ENCODE assay signal across 23 mouse cellular contexts in the genomic region with DNA sequence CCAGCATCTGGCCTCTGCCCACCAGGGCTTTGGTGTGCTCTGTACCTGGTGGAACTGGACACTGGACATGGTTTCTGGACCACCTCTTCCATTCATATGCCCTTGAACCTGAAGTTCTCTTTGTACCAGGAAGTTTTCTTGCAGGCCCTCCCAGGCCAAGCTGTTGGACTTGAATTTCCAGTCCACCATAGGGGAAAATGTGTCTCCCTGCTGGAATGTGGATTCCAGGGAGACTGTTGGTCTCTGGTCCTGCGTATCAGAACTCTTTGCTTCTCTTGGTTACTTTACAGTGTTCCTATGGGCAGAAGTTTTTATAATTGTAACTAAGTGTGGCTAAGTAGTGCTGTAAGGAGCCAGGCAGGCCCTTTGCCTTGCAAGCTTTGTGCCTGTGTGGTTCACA. TPM values are rescaled to one million over a fixed set of nuclear protein-coding genes. Genes with fewer than 3 reads are reported as not detected.
DNase-seq lines count a peak whose midpoint lies in the region; ATAC-seq lines count a peak whose summit lies in the region.
"Had no signal": no experiment of that assay in that cellular context is flagged by ENCODE, and none has a peak within 500 bp of the region (broad histone marks: within the 10 kb centered on the region; RNA-seq: fewer than 3 reads in every experiment).

No protein-coding gene starts in this region.

- H3K9ac ChIP-seq in kidney, embryonic 16.5 days (replicated peaks; ENCODE audit: low read length), result no peak overlapping the region
- H3K9ac ChIP-seq in stomach, embryonic 16.5 days (ENCODE audit: low read length), result no peak overlapping the region
- H3K9ac ChIP-seq: forebrain, embryonic 15.5 days; limb, embryonic 15.5 days; liver, embryonic 14.5 days had no signal

- H3K4me1 ChIP-seq in kidney, embryonic 16.5 days (ENCODE audit: insufficient read depth, low read length), result peaks cover 18% of the 10 kb centered on the region
- peaks cover 12% of the 10 kb centered on the region for H3K4me1 ChIP-seq in stomach, embryonic 16.5 days (ENCODE audit: control insufficient read depth, insufficient read depth, low read length)

- no peak for ATAC-seq in kidney, embryonic 16.5 days (ENCODE audit: low FRiP score, low TSS enrichment)
- no peak for ATAC-seq in stomach, embryonic 16.5 days (ENCODE audit: insufficient read depth, low FRiP score)
- ATAC-seq: forebrain, embryonic 15.5 days; Patski had no signal

- no peaks in the 10 kb centered on the region for H3K27me3 ChIP-seq in kidney, embryonic 16.5 days (ENCODE audit: insufficient read depth, low read length)
- no peaks in the 10 kb centered on the region for H3K27me3 ChIP-seq in stomach, embryonic 16.5 days (ENCODE audit: control insufficient read depth, insufficient read depth, low read length)
- H3K27me3 ChIP-seq: CH12.LX; forebrain, embryonic 15.5 days; limb, embryonic 15.5 days; Patski had no signal

- H3K4me2 ChIP-seq in kidney, embryonic 16.5 days (replicated peaks; ENCODE audit: low read depth, low read length), result no peak overlapping the region
- H3K4me2 ChIP-seq in stomach, embryonic 16.5 days (ENCODE audit: low read depth, low read length), result no peak overlapping the region
- H3K4me2 ChIP-seq: forebrain, embryonic 15.5 days; heart, embryonic 11.5 days; limb, embryonic 15.5 days had no signal

- H3K4me3 ChIP-seq in kidney, embryonic 16.5 days (ENCODE audit: low read length), result no peak overlapping the region
- no peak overlapping the region for H3K4me3 ChIP-seq in stomach, embryonic 16.5 days (replicated peaks; ENCODE audit: low read length)
- H3K4me3 ChIP-seq: embryonic facial prominence, embryonic 10.5 days; forebrain, embryonic 15.5 days; hindbrain, embryonic 10.5 days; limb, embryonic 15.5 days had no signal

- H3K36me3 ChIP-seq in kidney, embryonic 16.5 days (ENCODE audit: insufficient read depth, low read length), result no peaks in the 10 kb centered on the region
- H3K36me3 ChIP-seq in stomach, embryonic 16.5 days (ENCODE audit: control insufficient read depth, insufficient read depth, low read length), result no peaks in the 10 kb centered on the region
- H3K36me3 ChIP-seq: forebrain, embryonic 15.5 days; G1E; hindbrain, embryonic 10.5 days; limb, embryonic 15.5 days had no signal

- peak overlapping the region; percentile 27; the same call in 1 of the 2 replicates for H3K27ac ChIP-seq in kidney, embryonic 16.5 days (ENCODE audit: low read length)
- peak overlapping the region; percentile 57 for H3K27ac ChIP-seq in stomach, embryonic 16.5 days (ENCODE audit: low read length)
- H3K27ac ChIP-seq: embryonic facial prominence, embryonic 10.5 days; forebrain, embryonic 15.5 days; limb, embryonic 15.5 days; liver, embryonic 14.5 days had no signal

- WGBS in kidney, embryonic 16.5 days, result 87% methylated on average over 1 of the region's 1 CpGs
- WGBS in stomach, embryonic 16.5 days, result 59% methylated on average over 1 of the region's 1 CpGs

- H3K9me3 ChIP-seq in kidney, embryonic 16.5 days (ENCODE audit: low read length), result no peaks in the 10 kb centered on the region
- no peaks in the 10 kb centered on the region for H3K9me3 ChIP-seq in stomach, embryonic 16.5 days (replicated peaks; ENCODE audit: control insufficient read depth, low read length)
- H3K9me3 ChIP-seq: embryonic facial prominence, embryonic 10.5 days; forebrain, embryonic 15.5 days; hindbrain, embryonic 10.5 days; limb, embryonic 15.5 days had no signal

- DNase-seq in kidney, adult 18-20 months, result no peak
- peak; percentile 34 for DNase-seq in lung, postnatal 25 days (ENCODE audit: low spot score)
- DNase-seq in lung, postnatal 10 days, result no peak
- DNase-seq in lung, postnatal 36 days, result peak; percentile 29
- no peak for DNase-seq in adrenal gland, postnatal 36 days
- DNase-seq: B cell, adult 2 months; cerebellum, adult 11 months; cerebellum, postnatal 10 days; gastrocnemius, postnatal 10 days; kidney, adult 8-10 months; left cerebral cortex, postnatal 4 days; midbrain, embryonic 14.5 days had no signal

RNA-seq across cellular contexts. Expression of gene Agap1, which starts 40.2 kb away (rescaled TPM):
- 7.7 and 8.9 TPM in 2 replicates for polyA plus RNA-seq in kidney, embryonic 16.5 days (2015; fragmentation: Nextera tagmentation; extraction: Ambion mirVana)
- polyA plus RNA-seq in stomach, embryonic 16.5 days (2015; fragmentation: Nextera tagmentation; extraction: Ambion mirVana), result 5.1 and 5.8 TPM in 2 replicates
- 10 to 100 TPM; 49.2 to 71.7 TPM for total RNA-seq in adrenal gland, postnatal 36 days (2021)
- total RNA-seq: CH12.LX had no signal

Comparison
In these comparisons a context has a peak if more than half of its experiments do, and no peak if none do; other contexts are left out.
1. DNase-seq: peak in lung, postnatal 25 days (single experiment) and lung, postnatal 36 days (single experiment); none in kidney, adult 18-20 months (single experiment), lung, postnatal 10 days (single experiment) and adrenal gland, postnatal 36 days (0 of 2).